Mouse (Mus musculus): ENCODE results near the gene Macrod1.

Gene Macrod1

DNA sequence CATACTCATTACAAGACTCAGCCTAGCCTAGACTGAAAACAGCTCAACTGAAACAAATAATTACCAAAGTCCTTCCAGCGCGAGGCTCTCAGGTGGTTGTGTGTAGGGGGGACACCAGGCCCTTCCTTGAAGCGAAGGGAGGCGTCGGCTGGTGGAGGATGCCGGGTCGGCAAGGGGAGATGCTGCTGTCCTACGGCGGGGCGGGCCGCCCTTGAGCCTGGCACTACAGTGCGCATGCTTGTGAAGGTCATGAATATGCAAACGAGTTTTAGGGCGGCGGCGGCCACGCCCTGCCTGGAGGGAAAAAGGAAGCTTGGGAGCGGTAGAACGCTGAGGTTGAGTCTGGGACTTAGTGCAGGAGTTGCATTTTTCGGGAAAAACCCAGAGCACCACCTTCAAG lies 87.2 kb downstream of the Macrod1 start:
- peak; percentile 64 for DNase-seq

DNA sequence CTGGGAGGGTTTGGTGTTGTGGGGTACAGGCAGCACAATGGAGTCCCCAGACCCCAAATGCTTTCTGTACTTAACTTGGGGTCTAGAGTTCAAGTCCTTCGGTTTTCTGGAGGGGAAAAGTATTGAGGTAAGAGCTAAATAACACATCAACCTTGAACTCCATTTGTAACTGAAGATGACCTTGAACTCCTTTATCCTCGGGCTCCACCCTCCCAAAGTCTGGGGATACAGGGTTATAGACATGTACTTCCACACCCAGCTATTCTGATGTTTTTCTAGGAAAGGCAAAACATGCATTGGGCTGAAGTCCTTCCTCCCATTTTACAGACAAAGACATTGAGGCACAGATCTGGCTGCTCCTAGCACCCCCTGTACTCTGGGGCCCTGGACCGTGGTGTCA lies 87.8 kb downstream of the Macrod1 start:
- DNase-seq: no peak

DNA sequence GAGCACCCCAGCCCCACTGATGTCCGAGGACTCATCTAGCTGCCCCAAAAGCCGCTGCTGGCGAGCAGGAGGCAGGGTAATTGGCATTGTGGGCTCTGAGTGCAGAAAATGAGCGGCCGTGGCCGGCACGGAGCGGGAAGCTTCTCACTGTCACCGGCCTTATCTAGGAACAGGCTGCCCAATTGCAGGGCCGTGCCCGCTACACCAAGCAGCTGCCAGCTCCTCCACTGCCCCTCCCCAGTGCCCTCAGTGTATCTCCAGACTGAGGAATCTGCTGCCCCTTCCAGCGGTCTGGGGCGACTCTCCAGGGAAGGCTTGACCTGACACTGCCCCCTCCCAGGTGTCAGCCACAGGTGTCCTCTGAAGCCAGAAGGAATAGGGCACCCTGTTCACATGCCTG lies 89.8 kb downstream of the Macrod1 start:
- DNase-seq: no peak

DNA sequence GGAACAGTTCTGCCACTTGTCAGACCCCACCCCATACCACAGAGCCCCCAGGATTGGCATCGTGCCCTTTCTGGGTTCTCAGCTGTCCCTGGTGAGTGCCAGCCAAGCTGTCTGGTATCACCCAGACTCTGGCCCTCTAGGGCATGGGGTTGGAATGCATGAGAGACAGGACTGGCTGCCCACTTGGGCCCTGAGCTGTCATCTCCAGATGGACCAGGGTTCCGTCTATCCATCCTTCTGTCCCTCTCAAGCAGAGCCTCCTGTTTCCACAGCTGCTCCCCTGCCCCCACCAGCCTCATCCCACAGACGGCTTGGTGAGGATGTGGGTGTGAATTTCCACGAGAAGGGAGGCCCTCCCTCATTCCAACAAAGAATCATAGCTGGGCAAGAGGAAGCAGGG lies 91.5 kb downstream of the Macrod1 start:
- DNase-seq: peak; percentile 67

DNA sequence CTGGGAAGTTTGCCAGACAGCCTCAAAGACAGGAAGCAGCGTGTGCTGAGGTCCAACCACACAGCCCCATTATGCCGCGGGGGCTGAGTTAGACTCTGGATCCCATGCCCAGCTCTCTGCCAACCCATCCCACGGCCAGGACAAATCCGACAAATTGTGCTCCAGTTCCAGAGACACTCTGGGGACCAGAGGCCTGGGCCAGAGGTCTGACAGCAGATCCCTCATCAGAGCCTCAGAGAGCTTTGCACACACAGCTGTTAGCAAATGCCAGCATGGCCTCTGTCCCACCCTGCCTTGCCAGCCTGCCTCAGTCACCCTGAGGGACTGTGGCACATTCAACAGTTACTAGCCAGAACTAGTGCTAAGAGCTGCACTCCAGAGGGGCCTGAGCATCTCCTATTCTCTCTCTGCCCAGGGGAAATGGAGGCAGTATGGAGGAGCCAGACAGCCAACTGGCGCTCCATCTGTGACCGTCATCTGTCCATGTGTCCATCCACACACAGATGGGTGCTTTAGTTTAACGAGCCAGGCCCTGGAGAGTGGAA lies 92.0 kb downstream of the Macrod1 start:
- no peak for DNase-seq

DNA sequence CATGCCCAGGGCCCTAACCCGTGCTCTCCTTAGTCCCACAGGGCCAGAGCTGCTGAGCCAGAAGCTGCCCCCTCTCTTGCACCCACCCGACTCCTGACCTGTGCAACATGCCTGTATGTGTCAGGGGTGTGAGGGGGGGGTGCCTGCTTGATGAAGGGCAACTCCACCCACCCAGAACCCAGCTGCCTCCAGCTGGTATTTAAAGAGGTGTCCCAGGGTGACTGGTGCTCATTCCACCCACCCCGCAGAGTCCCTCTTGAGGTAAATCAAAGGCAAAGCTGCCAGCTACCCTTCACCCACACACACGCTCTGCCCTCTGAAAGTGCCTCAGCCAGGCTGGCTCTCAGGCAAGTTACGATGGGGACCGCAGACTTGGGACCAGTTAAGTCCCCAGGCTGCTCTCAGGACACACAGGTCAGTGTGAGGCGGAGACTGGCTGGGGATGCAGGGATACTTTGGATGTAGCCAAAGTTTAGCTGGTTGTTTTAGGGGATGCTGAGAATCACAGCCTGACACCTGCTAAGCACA lies 92.6 kb downstream of the Macrod1 start:
- DNase-seq: no peak

DNA sequence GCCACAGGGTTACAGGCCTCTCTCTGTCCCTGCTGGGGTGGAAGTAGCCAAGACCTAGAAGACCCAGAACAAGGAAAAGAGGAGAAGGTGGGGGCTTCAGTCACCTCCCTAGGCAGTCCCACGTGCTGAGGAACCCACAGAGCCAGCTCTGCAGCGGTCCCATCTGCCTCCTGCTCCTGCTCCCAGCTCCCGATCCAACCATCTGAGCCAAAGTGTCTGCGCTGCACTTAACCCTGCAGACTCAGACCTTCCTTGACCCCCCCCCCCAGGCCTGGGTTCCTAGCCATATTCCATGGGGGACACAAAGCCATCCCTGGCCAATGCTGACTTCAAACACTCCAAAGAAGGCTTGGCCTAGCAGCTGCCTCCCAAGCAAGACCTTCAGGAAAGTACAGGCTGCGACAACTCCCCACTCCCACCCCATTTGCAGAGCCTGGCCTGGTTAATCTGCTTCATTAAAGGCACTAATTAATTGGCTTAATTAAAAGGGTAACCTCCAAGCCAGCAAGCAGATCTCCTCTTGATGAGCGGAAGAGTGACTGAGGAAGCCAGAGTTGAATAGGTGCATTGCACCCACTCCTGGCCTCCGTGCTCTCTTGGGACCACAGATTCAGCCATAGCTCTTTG lies 94.8 kb downstream of the Macrod1 start:
- DNase-seq: no peak

DNA sequence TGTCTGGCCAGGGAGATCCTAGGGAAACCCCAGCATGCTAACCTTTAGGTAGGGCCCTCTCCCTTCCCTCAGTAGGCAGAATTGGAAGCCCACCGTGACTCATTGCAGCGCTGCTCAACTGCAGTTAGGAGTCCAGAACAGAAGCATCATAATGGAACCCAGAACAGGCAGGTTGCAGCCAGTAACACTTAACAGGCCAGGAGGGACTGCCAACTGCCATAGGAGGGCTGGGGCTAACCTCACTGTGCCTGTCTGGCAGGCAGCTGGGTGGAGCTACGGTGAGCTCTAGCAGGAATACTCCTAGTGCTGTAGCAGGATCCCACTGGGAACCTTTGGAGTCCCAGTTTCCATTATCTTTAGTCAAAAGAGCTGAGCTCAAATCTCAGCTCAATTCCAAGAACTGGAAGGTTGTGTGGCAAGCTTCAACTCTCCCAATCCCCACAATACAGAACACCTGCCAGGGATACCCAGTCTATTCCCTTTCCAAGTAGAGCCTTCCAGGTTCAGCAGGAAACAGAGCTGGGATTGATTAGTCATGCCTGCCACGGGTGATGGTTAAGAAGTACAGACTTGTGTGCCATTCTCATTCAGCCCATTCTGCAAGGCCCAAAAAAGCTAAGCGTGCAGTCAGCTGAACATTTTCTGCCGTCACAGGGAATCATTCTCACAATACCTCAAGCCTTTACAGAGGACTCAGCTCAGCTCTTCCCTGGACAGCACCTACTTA lies 95.5 kb downstream of the Macrod1 start:
- no peak for DNase-seq

DNA sequence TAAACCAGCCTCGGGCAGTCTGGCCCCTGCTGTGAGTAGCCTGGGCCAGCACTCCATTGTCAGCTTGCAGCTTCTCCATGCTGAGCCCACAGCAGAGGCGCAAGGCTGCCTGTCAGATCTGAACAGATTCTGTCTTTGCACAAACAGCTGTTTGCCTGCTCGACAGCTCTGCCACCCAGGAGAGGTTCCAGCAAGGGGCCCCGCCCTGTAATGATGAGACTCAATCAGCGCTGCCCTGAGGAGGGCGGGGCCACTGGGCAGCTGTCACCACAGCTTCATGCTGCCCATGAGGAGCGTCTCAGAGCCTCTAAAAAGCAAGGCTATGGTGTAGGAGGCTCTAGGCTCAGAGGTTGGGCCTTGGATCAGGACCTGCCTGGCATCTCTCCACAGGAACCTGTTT lies 96.6 kb downstream of the Macrod1 start:
- DNase-seq: no peak

DNA sequence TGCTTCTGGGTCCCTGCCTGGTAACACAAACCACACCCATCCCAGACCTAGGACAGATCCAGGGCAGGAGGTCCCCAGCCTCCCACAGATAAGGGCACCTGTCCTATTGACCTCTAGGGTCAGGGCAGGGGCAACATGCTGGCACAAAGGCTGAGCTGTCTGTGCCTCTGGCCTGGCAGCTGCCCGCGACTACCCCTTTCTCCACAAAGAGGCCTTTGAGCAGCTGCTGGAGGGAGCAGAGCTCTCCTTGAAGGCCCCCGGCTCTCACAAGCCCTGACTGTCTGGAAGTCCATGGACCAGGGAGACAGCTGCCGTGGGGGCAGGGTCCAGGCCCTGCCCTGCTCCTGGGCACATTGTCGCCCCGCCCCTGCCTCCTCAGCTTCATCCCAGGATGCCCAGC lies 98.6 kb downstream of the Macrod1 start:
- no peak for DNase-seq

DNA sequence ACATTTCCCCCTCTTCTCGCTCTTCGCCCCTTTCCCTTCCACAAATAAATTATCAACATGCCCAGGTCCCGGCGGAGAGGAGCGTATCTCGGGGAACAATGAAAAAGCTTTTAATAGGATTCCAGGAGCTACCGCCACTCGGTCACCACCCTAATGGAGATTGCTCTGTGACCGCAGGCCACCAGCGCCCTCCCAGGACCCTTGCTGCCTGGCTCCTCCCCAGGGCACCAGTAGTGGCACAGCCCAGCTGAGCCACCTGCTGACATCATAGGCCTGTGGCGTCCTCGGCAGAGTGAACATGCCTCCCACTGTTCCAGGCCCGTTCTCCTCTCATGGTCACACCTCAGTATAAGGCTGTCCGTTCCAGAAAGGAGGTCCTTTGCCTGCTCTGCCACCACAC lies 101.1 kb downstream of the Macrod1 start:
- no peak for DNase-seq

DNA sequence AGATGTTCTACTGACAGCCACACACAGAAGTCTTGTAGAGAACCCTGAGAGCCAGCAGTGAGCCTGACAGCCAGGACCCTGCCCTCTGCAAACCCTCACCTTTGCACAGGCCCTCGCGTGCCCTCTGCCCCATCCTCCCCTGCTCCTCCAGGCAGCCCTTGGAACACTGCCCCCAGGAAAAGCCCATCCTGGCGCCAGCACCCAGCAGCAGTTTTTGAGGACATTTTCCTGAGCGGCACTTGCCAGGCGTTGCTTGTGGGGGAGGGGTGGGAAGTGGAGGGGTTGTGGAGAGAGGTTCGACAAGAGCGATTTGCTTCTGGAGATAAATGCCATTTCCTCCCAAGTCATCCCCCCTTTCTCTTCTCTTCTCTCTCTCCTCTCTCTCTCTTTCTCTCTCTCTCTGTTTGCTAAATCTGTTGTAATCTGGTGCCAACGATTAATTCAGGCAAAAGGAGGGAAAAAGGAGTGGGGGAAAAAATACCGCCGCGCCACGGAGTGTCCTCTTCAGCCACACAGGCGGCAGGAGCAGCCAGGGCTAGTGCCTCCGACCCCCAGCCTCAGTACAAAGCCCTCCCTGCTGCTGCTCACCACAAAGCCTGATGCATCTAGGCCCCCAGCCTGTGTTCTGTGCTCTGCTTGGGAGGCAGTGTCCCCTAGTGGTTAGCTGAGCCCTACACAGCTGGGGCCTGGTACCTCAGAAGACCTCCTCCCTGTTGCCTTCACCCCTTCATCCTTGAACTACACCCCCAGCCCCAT lies 103.7 kb downstream of the Macrod1 start:
- DNase-seq: no peak

DNA sequence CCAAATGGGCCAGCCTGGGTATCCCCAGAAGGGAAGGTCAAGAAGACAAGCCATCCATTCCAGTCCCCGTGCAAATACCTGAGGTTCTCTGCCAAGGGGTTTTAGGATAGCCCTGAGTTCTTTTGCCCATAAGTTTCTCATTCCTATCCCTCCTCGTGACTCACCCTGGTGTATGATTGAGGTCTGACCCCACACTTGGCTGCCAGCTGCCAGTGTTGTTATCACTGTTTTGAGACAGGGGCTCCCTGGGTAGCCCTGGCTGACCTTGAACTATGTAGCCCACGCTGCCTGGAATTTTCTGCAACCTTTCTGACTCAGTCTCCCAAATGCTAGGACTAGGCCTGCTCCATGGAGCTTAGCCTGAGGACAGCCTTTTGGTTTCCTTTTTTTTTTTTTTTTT lies 104.5 kb downstream of the Macrod1 start:
- no peak for DNase-seq

DNA sequence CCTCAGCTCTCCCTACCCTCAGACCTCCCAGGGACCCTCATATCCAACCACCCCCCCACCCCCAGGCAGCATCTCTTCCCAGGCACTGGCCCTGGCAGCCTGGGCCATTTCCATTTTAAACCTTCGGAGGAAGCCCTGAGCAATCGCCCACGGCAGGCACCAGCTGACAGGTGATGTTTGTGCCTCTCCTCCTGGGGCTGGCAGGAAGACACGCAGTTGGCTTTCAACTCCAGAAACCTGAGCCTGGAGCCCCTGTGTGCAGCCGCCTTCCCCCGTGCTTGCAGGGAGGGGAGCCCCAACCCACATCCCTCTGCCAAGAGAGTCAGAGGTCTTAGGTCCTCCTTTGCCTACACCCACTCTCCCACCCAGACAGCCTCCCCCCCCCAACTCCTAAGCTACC lies 107.6 kb downstream of the Macrod1 start:
- peak; percentile 60 for DNase-seq

DNA sequence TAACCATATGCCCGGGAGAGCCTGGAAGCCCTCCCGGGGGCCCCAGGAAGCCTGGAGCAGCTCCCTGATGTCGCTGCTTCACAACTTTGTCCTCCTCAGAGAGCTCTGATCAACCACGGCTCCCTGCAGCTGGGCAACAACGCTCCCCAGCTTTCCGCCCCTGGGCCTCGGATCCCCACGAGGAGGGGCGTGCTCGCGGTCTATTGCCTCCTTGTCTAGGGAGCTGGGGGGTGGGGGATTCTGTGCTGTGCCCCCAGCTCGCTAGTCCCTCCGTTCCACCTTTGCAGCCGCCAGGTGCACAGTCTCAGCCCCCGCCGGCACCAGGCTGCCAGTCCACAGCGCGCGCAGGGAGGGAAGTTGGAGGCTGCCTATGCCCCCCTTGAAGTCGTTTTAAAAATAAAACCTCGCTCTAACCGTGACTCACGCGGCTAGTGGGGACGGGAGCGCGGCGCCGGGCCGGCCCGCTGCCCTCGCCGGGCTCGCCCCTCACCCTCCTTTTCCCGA lies 108.3 kb downstream of the Macrod1 start:
- DNase-seq: peak; percentile 73

DNA sequence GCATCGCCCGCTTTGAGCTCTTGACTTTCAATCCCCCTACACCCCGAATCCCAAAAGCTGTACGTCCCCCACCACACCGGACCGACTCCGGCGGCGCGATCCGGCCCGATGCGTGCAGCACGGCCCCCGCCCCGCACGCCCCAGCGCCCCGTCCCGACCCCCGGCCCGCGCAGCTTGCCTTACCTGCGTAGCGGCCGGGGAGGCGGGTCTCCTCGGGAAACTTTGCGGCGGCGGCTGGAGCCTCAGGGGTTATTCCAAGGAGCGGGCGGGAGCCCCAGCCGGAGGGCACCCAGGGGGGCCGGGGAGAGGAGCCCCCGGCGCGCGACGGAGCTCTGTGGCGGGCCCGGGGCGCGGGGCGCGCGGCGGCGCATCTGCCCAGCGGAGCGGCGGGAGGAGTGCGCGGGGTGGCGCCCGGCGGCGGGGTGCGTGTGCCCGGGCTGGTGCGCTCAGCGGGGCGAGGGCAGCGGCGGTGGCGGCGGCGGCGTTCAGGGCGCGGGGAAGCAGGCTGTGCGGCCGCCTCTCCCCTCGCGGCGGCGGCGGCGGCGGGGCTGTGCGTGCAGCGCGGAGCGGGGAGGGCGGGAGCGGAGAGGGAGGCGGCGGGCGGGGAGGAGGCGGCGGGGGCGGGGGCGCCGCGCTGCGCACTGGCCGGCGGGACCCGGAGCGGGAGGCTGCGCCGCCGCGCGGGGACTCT lies 109.0 kb downstream of the Macrod1 start:
- peak; percentile 66 for DNase-seq

DNA sequence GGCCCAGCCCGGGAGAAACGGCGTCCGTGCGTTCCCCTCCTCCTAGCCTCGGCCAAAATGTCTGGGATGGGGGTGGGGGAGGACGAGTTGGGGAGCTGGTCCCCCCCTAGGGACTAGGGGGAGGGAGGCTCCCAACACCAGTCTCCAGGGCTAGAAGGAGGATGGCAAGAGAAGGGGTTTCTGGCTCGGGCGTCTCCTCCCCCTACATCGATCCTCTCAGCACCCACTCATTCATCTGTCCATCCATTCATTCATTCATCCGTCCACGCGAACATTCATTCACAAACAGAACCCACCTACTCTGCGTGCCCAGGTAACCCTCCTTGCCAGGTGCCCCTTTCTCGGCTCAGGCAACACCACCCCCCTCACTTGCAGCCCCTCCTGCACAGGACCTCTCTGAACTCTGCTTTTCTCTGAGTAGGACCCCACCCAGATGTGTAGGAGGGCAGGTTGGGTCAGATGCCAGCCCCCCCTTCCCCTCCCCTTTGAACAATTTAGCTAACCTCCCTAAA lies 109.6 kb downstream of the Macrod1 start:
- DNase-seq: no peak

DNA sequence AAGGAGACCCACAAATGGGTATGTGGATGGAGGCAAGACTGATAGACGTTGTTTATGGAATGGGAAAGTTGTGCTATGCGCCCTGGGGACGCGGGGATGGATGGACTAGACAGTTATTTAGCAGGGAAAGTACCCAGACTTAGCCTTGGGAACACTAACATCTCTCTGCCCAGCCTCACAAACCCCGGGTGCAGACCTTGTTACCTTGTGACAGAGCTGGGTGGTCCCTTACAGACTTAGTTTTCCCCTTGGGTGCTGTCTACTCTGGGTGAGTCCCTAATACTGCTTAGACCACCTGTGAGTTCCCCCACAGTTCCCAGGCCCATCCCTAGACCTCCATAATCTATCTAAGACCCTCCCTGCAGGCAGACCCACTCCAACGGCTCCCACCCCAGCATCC lies 110.2 kb downstream of the Macrod1 start:
- DNase-seq: no peak

DNA sequence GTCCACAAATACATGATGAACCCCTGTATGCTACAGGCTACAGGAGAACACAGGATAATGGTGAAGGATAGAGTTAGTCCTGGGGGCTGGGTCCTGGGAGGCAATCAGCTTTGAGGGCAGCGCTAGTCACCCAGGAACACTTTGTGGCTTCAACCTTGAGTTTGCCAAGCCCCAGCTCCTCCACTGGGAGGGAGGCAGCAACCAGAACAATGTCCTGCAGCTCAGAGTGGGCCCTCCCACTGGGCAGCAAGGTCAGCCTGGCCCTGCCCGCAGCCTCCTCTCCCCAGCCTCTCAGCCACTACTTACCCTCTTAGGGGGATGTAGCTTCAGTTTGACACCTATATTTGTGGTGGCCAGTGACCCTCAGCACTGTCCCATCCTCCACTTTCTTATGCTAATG lies 111.8 kb downstream of the Macrod1 start:
- DNase-seq: no peak

DNA sequence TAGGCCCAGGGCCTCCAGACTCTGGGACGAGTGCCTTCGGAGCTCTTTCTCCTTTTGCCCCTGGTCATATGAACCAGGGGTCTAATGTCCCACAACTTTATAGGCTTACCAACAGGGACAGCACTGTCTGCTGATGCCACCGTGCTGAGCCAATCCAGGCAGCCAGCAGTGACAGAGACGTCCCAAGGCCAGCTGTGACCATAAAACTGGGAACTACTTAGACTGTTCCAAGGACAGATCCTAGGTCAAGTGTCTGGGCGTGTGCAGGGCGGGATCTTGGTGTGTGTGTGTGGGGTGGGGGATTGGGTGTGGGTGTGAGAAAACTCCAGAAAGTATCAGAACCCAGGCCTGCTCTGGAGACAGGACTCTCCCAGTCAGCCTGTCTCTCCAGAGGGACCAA lies 114.3 kb downstream of the Macrod1 start:
- no peak for DNase-seq

DNA sequence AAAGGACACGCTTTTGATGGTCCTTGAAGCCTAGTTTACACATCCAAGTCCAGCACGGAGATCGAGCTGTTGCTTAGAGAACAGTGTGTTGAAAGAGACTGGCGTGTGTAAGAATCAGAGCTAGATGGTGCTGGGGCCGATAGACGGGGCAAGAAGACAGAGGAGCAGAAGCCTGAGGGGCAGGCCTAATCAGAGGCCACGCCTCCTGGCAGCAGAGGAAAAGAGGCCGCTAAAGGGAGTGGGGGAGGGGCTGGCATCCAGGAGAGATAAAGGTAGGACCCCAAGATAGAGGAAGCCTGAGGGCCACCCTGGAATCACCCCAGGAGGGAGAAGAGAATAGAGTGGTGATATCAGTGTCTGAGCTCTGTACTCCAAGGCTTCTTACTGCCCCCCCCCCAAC lies 114.8 kb downstream of the Macrod1 start:
- DNase-seq: no peak

DNA sequence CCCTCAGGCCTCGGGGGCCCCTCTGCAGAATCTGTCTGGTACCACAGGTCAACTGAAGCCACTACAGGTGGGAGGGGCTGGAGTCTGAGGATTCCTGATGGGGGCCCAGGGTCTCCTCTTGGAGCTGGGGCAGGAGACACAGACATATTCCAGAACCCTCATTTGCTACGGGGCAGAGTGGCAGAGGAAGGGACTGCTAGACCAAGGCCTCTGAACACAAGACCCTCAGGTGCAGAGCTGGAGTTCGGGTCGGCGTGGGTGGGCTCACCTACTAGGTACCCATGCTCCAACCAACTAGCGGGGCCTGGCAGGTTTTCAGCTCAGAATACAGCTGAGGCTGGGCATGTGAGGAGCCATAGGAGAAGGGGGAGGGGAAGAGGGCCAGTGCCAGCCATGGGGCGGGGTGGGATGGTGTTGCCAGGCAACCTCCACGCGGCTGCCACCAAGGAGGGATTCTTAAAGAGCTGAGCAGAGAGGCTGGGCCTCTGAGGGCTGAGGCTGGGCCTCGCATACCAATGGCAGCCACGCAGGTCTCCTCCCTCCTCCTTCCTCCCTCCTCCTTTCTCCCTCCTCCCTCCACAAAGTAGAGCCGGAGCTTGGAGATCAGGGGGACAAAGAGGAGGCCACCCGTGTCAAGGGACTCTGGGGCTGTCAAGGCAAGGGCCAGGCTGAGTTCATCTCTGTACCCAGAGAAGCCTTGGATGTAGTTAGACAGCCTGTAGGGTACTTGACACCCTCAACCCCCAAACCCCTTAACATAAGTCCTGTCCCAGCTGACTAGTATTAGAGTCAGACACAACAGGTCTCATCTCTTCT lies 115.6 kb downstream of the Macrod1 start:
- DNase-seq: peak; percentile 59
